Mouse (Mus musculus): ENCODE results near the gene Ttc23.

- no peak for TF ChIP-seq CTCF (IDR thresholded peaks at IDR 0.05)
- TF ChIP-seq EP300 (IDR thresholded peaks at IDR 0.05) = no peak
Measured at GRCm38 (mm10) chr7:67646131-67646530, 1.1 kb upstream of the Ttc23 start.
